Mouse (Mus musculus) embryonic facial prominence, embryonic 14.5 days (tissue): Measurements from ENCODE around the gene Rbm12. TPM values are rescaled to one million over a fixed set of nuclear protein-coding genes. Genes with fewer than 3 reads are reported as not detected.

Experiments used
- polyA plus RNA-seq: library from polyadenylated mRNA; unstranded; fragments of >200 nt; fragmentation: Nextera tagmentation; extraction: Ambion mirVana; gene quantifications from 2 replicates; pipeline ENCODE4 v1.2.1, GENCODE M21; 2014

Gene Rbm12
- polyA plus RNA-seq, 1 experiment from 2014 or later, result 26.2 TPM

Other genes starting within 250 kb of the Rbm12 start
- gene Uqcc1, start 181.7 kb downstream of the Rbm12 start, polyA plus RNA-seq, result 58.3 and 65.9 TPM in 2 replicates
- gene Gm15557, start 171.2 kb downstream of the Rbm12 start, polyA plus RNA-seq, result not detected in 2 replicates
- gene Gdf5, start 166.6 kb downstream of the Rbm12 start, polyA plus RNA-seq, result 3.3 and 3.8 TPM in 2 replicates
- gene Cep250, start 155.5 kb downstream of the Rbm12 start, polyA plus RNA-seq, result 17.6 TPM in 2 replicates
- 0.90 and 1.4 TPM in 2 replicates for gene 6430550D23Rik, start 104.0 kb downstream of the Rbm12 start, polyA plus RNA-seq
- gene Ergic3, start 103.9 kb downstream of the Rbm12 start, polyA plus RNA-seq, result 235 and 269 TPM in 2 replicates
- gene Fer1l4, start 59.0 kb downstream of the Rbm12 start, polyA plus RNA-seq, result not detected in 2 replicates
- gene Spag4, start 46.8 kb downstream of the Rbm12 start, polyA plus RNA-seq, result 2.3 and 3.1 TPM in 2 replicates
- 34.3 and 35.4 TPM in 2 replicates for gene Cpne1, start within 50 bp of the Rbm12 start, polyA plus RNA-seq
- 10.6 and 15.7 TPM in 2 replicates for gene Gm28036, start 15.1 kb upstream of the Rbm12 start, polyA plus RNA-seq
- gene Romo1, start 32.1 kb upstream of the Rbm12 start, polyA plus RNA-seq, result 411 and 416 TPM in 2 replicates
- 36.0 and 40.8 TPM in 2 replicates for gene Nfs1, start 32.2 kb upstream of the Rbm12 start, polyA plus RNA-seq
- 561 and 619 TPM in 2 replicates for gene Rbm39, start 68.3 kb upstream of the Rbm12 start, polyA plus RNA-seq
- gene Phf20, start 84.5 kb upstream of the Rbm12 start, polyA plus RNA-seq, result 69.8 and 76.1 TPM in 2 replicates
- 3.8 and 3.9 TPM in 2 replicates for gene Cnbd2, start 200.3 kb upstream of the Rbm12 start, polyA plus RNA-seq
- 59.8 and 65.1 TPM in 2 replicates for gene Scand1, start 200.7 kb upstream of the Rbm12 start, polyA plus RNA-seq